ENCODE assay signal across 10 mouse cellular contexts in genomic region chr2:11377213-11377612, GRCm38 (mm10).
DNase-seq lines count a peak whose midpoint lies in the region; ATAC-seq lines count a peak whose summit lies in the region.
"Had no signal": no experiment of that assay in that cellular context is flagged by ENCODE, and none has a peak within 500 bp of the region (broad histone marks: within the 10 kb centered on the region; RNA-seq: fewer than 3 reads in every experiment).

No protein-coding gene starts in this region.

- H3K4me2 ChIP-seq in hindbrain, embryonic 14.5 days (replicated peaks) = no peak overlapping the region
- H3K4me2 ChIP-seq: limb, embryonic 12.5 days; midbrain, embryonic 15.5 days had no signal

- no peak overlapping the region for H3K9ac ChIP-seq in hindbrain, embryonic 14.5 days
- H3K9ac ChIP-seq: limb, embryonic 12.5 days; midbrain, embryonic 15.5 days had no signal

- no peak for ATAC-seq in hindbrain, embryonic 14.5 days (ENCODE audit: low FRiP score)
- ATAC-seq: midbrain, embryonic 15.5 days had no signal

- no peaks in the 10 kb centered on the region for H3K9me3 ChIP-seq in hindbrain, embryonic 14.5 days (ENCODE audit: control insufficient read depth, low read length)
- H3K9me3 ChIP-seq: limb, embryonic 12.5 days; midbrain, embryonic 15.5 days had no signal

- H3K36me3 ChIP-seq in hindbrain, embryonic 14.5 days (replicated peaks; ENCODE audit: control insufficient read depth, insufficient read depth) = no peaks in the 10 kb centered on the region
- H3K36me3 ChIP-seq: limb, embryonic 12.5 days; midbrain, embryonic 15.5 days had no signal

- no peaks in the 10 kb centered on the region for H3K4me1 ChIP-seq in hindbrain, embryonic 14.5 days (replicated peaks; ENCODE audit: control insufficient read depth, insufficient read depth, low read length)
- H3K4me1 ChIP-seq: limb, embryonic 12.5 days; midbrain, embryonic 15.5 days had no signal

- intact Hi-C loops in heart, postnatal 14 days (cut with DNase I) = loop anchor here (5.0 kb wide), 2 partner anchors 50 to 70 kb away; no protein-coding TSS in a partner anchor

- H3K4me3 ChIP-seq in hindbrain, embryonic 14.5 days (replicated peaks; ENCODE audit: low read length) = no peak overlapping the region
- H3K4me3 ChIP-seq: limb, embryonic 12.5 days; midbrain, embryonic 15.5 days had no signal

- DNase-seq in thymus, postnatal 25 days = peak; percentile 7
- no peak for DNase-seq in thymus, postnatal 10 days (ENCODE audit: low spot score in 2 of 2)
- peak; percentile 22 to 31 for DNase-seq in heart, postnatal 14 days
- peak; percentile 62 to 68 for DNase-seq in kidney, postnatal 36 days
- DNase-seq in yolk sac, embryonic 10.5 days (ENCODE audit: low spot score) = peak; percentile 42
- DNase-seq in frontal cortex, postnatal 10 days (ENCODE audit: low spot score in 2 of 2) = no peak
- no peak for DNase-seq in embryo, embryonic 9.5 days (ENCODE audit: extremely low spot score)
- DNase-seq in hindbrain, embryonic 14.5 days (ENCODE audit: low spot score) = no peak

- H3K27ac ChIP-seq in hindbrain, embryonic 14.5 days = no peak overlapping the region
- H3K27ac ChIP-seq: limb, embryonic 12.5 days; midbrain, embryonic 15.5 days had no signal

- H3K27me3 ChIP-seq in hindbrain, embryonic 14.5 days (ENCODE audit: control insufficient read depth, insufficient read depth, low read length) = no peaks in the 10 kb centered on the region
- H3K27me3 ChIP-seq: limb, embryonic 12.5 days; midbrain, embryonic 15.5 days had no signal

- WGBS in hindbrain, embryonic 14.5 days = 81% methylated on average over 2 of the region's 2 CpGs

Comparison
In these comparisons a context has a peak if more than half of its experiments do, and no peak if none do; other contexts are left out.
1. DNase-seq: peak in thymus, postnatal 25 days (single experiment), heart, postnatal 14 days (2 of 2), kidney, postnatal 36 days (2 of 2) and yolk sac, embryonic 10.5 days (single experiment); none in thymus, postnatal 10 days (0 of 2), frontal cortex, postnatal 10 days (0 of 2), embryo, embryonic 9.5 days (single experiment) and hindbrain, embryonic 14.5 days (single experiment).